Mouse (Mus musculus) lung, postnatal 10 days (tissue): ENCODE results near the gene Trmt61a.
A peak's percentile ranks its signal among the peaks of the same experiment; 100 is the strongest.
"Not testable (repeated sequence)": the region's sequence is repeated elsewhere in the genome, so short reads cannot be mapped to it uniquely, and the experiment has no call there.

ENCODE experiments used
- DNase-seq: peaks from one replicate; pipeline ENCODE4 v3.0.0; 2021

The Trmt61a gene

DNA sequence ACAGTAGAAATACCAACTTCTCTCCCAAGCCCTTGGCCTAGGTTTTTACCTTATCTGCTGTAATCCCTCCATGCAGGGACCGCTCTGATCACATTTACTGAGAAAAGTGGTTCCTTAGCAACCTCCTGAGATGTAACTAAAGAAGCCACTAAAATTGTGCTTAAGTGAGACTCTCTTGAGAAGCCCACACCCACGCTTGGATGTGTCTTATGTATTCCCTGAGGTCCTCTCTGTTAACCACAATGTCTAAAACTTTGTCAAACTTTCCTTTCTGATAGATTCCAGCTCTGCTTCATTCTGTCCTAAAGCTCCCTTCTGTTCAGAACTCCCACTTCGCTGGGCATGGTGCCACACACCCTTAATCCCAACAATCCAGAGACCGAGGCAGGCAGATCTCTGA is 21.6 kb downstream of the Trmt61a start:
- DNase-seq: no peak

DNA sequence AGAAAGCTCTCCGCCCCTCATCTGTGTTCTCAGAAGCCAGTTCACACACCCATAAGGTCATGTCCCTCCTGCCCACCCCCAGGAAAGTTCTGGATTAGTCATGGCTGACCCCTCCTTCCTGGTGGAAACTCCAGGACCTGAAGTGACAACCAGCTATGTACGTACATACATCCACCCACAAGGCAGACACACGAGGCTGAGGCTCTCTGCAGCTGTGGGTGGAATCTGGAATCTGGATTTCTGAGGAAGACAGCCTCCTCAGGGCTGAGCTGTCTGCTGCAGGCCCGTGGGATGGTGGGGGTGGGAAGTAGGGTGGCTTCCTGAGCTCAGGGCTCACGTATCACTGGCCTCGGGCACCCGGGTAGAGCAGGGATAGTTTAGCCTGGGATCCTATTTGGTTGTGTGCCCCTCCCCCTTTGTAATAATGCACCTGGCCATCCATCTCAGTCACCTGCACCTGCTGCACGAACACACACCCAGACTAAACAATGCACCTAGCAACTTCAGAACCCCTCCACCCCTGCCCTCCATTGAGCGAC is 23.1 kb downstream of the Trmt61a start:
- DNase-seq: no peak

DNA sequence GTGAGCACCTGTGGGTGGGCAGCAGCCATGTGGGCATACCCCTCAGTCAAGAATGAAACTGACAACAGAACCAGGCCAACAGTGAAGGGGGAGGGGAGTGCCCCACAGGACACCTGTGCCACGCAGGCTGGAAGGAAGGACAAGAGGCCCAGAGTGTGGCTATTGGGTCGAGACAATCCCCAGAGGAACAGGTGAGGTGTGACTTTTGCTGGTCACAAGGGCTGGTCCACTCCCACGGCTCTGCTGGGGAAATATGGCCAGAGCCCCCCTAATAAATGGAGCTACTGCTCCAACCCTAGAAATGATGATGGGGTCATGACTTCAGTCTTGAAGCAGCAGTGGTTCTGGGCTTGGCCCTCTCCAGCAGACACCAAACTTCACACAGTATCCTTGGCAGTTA is 25.4 kb downstream of the Trmt61a start:
- DNase-seq: no peak

DNA sequence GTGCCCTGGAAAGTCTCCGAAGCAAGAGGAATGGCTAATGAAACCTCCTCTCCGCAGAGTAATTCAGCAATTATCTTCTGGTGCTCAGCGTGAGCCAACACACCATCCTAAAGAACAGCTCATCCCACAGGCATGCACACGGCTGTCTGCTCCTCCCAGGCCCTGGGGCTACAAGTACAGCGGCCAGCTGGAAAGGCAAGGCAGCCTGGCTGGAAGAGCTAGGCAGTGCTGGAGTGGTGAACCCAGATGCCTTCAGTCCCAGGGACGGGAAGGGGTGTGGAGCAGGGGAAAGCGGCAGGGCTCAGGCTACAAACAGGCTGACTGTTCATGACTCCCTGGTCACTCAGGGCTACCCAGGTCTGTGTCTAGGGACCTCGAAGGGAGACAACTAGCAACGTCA is 26.7 kb downstream of the Trmt61a start:
- peak; percentile 86 for DNase-seq

DNA sequence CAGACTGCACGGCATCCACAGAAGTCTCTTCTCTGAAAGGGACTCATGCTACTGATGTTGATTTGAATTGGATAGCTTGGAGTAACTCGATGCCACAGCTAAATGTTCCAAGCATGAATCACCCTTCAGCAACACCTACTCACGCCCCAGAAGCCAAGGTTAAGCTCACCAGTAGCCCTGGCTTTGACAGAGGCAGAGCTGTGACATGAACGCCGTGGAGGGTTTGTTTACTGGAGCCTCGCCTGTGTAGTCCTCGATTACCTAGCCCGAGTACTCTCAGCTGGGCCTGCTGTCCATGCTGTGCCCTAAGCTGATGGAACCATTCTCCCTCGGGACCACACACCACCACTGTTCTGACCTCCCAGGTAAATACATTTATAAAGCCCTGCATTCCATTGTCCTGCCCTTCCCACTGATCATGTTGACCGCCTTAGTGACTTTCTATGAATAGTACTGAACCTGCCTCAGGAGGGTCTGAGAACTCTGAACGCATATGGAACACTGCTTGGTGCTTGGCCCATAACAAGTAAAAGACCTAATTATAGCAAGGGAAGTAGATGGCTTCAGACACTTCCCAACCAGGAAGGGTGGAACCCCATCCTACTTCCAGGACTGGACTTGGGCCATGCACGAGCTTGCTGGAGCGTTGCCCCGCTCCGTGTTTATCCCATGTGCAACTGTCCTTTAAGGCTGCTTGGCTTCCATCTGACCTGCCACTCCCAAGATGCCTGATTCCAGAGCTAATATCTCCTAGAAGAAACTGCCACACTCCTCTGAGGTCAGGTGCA is 27.5 kb downstream of the Trmt61a start:
- DNase-seq: peak; percentile 91

DNA sequence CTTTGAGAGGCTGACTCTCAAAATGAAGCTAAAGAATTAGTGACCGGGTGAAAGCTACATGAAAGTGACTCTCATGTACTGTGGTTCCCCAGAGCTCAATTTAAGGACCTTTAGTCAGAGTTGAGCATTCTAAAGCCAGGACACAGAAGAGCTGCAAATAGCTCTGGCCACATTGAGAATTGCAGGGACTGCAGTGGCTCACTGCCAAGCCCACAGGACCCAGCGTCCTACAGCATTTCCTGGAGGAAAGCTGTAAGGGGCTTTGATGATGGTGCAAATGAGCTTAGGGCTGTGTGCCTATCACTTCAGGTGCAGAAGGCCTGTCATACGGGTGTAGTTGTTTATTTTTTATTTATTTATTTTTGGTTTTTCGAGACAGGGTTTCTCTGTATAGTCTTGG is 30.3 kb downstream of the Trmt61a start:
- DNase-seq: no peak

DNA sequence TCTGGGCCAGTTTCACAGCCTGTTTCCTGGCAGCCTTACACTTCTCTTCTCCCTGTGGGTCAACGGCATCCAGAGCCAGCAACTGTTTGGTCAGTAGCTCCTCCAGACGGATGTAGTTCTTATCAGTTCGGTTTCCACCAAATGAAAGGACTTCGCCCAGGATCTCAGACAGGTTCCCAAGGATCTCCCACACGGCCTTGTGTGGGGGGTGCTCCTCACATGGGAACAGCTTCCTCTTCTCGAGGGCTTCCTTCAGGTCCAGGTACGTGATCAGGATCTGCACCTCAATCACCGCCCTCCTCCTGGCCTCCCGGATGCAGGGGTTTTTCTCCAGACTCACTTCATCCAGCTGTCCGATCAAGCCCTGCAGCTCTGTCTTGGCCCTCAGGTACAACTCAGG is 32.2 kb downstream of the Trmt61a start:
- no peak for DNase-seq

DNA sequence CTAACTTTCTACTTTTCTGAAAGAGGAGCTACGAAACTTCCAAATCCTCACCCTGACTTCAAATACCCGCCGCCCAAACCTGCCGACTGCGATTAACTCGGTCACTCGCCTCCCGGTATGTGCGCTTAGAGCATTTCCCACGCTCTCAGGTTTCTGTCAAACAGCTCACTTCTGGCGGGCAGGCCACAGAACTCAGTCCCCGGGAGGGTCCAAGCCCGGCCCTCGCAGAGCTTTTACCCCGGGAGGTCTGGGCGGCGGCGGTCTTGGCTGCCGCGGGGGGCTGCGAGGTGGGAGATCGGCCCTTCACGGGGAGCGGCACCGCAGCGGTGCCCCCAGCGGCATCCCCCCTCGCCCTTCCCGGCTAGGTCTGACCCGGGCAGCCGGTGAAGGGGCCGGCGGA is 34.6 kb downstream of the Trmt61a start:
- peak; percentile 34 for DNase-seq

DNA sequence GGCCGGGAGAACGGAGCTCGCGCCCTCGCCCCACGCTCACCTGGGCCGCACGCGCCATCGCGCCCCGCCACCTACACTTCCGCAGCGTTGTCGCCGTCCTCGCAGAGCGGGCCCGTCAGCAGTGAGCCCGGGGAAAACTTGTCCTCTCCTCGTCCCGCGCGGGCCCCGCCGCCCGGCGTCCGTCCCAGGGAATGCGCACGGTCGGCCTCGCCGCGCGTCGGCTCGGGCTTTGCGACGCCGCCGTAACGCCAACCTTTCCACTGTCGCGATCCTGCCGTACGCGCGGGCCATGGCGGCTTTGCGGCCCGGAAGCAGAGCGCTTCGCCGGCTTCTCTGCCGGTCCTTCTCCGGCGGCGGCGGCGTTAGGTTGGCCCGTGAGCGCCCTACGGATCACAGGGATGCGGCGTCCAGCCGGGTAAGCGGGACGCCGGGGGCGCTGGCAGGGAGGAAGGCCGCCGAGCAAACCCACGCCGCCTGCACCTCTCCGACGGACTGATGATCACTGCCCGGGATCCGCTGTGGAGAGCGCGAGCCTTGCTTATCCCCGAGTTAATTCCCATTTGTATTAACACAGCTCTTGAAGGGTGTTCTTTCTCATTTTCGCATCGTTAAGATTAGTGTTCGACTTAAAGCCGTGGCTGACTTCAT is 35.2 kb downstream of the Trmt61a start, which contains the start of the genes Bag5 and Apopt1:
Gene Bag5 (minus strand): TSS at position 254 of the 648 bp plus-strand sequence.
Gene Apopt1 (plus strand): TSS at position 258 of the 648 bp plus-strand sequence.
- peak; percentile 94 for DNase-seq

DNA sequence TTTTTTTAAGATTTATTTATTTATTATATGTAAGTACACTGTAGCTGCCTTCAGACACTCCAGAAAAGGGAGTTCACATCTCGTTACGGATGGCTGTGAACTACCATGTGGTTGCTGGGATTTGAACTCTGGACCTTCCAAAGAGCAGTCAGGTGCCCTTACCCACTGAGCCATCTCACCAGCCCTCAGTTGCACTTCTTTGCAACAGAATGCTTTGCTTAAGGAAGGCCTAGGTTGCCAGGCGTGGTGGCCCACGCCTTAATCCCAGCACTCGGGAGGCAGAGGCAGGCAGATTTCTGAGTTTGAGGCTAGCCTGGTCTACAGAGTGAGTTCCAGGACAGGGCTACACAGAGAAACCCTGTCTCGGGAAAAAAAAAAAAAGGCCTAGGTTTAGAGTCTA is 36.0 kb downstream of the Trmt61a start:
- not testable (repeated sequence) for DNase-seq

DNA sequence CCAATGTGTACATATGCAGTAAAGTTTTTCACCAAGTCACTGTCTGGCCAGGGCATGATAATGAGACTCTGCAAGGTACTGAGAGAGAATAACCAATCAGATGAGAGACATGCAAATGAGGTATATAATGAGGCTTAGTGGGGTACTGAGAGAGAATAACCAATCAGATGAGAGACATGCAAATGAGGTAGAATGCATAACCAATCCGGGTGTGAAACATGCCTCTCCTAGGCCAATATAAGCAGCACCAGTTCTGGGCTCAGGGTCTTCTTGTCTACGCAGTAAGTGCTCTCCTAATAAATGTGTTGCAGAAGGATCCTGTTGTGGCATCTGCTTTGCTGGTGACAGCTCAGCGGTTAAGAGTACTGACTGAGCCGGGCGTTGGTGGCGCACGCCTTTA is 38.6 kb downstream of the Trmt61a start:
- DNase-seq: no peak

DNA sequence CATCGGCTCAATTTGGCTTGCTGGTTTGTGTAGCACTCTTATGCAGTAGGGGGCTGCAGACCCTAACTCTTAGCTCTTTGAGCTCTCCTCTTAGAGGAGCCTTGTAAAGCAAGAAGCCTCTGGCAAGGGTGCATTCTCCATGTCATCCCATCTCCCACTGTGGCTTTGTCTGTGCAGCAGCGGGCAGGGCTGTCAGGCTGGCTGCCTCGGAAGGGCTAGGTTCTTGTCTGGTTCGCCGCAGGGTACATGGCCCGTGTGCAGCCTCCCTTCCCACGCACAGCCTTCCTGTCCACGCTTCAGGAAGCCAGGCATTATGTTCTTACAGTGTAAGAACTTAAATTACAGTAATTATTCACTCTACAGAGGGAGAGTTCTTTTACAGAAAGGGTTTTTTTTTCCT is 40.8 kb downstream of the Trmt61a start:
- no peak for DNase-seq

DNA sequence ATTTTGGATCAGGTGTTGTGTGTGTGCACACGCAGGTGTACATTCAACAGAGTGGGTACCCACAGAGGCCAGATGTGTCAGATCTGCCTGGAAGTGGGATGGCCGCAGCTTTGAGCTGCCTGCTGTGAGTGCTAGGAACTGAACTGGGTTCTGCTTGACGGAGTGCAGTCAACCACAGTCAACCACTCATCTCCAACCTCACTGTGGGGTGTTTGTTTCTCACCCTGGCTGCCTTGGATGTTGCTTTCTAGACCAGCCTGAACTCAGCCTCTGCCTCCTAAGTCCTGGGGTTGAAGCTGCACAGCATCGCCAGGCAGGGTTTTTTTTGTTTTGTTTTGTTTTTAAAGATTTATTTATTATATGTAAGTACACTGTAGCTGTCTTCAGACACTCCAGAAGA is 42.3 kb downstream of the Trmt61a start:
- DNase-seq: no peak

DNA sequence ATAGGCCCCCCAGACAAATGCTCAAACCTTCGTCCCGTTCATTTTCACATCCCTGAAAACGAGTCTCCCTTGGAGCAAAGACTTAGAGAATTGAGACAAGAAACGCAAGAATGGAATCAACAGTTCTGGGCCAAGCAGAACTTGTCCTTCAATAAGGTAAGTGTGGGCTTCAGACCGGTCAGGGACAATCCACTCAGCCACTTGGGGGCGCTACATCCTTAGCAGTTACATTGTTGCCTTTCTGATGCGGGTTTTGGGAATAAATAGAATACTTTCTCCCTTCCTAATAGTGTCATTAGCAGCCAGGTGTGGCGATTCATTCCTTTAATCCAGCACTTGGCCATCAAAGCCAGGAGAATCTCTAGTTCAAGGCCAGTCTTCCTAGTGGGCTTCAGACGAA is 44.7 kb downstream of the Trmt61a start:
- DNase-seq: peak; percentile 60

DNA sequence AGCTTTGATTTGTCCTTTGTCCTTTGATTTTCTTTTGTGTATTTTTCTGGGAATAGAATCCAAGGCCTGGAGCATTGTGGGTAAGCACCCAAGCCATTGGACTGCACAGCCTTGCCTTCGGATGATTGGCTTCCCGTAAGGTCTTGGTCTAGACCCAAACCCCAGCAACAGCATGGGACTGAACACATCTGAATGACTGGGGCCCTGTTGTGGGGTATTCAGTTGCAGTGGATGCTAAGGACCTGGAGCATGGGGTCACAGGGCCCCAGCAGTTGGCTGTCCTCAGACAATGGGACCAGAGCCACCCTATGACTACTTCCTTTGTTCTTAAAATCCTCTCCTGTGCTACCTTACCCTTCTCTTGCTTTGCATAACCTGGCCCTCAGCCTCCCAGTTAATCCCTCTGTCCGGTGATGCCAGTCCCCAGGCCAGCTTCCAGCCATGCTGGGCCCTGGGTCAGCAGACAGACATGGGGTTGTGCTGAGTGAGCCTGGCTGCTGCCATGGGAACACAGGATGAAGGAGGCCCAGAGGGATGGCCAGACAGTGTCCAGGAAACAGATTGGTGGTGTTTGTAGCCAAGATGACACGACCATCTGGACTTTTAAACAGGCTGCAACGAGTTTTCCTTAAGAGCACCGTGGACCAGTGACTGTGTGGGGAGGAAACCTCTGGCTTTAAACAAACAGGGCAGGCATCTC is 46.9 kb downstream of the Trmt61a start:
- DNase-seq: no peak

DNA sequence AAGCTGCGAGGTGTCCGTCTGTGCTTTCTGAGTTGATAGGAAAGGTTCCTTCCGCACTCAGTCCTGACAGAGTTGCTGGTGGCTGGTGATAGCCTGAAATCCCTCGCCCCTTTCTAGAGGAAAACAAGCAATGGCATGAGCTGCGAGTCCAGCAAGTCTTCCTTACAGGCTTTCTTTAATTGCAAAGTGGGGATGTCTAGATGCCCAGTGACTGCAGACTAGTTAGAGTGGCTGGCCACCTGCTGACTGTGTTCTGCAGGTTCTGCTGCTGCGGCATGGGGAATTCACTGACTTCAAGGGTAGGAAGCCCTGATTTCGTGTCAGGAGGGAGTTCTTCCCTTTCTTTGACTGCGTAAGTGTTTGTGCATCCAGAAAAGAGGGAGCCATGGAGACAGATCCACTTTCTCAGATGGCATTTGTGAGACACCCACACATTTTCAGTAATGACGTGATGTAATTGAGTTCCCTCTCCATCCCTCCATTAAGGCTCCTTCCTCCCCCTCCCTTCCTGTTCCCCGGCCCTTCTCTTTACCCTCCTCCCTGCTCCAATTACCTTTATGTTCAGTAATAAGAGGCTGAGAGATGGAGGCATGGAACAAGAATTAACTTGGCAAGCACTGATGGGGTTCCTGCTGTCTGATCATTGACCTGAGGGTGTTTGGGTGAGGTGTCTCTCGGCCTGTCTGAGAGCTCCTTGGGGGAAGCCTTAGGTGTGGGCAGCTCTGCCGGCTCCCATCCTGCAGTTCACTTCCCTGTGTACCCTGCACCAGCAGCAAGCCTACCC is 47.6 kb downstream of the Trmt61a start:
- DNase-seq: no peak

DNA sequence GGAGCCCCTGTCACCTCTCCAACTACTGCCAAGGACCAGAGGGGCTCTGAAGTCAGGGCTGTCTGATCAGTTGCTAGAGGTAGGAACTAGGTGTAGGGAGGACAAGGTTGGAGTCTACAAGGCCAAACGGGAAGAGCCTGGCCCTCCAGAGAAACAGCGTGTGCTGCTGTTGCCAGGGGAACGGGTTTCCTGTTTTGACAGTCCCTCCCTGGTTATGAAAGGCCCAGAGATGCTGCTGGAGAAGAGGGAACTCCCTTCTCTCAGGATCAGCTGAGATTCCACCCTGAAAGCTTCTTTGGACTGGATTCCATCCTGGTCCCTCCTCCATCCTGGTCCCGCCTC is 48.2 kb downstream of the Trmt61a start:
- peak; percentile 68 for DNase-seq

DNA sequence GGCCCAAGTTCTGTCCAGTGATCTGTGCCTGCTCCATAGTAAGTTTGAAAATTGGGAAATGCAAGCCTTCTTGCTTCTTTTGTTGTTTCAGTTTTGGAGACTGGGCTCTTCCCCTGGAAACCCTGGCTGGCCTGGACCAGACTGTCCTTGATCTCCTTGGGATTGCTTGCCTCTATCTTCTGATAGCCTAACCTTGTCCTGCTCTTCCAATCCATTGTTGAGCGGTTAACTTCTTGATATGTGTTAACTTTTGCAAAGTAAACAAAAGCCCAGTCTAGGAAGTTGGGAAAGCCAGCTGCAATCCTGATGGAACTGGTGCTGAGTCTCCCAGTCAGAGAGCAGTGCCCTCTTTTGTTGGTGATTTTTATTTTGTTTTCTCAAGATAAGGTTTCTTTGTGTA is 50.1 kb downstream of the Trmt61a start:
- DNase-seq: no peak

DNA sequence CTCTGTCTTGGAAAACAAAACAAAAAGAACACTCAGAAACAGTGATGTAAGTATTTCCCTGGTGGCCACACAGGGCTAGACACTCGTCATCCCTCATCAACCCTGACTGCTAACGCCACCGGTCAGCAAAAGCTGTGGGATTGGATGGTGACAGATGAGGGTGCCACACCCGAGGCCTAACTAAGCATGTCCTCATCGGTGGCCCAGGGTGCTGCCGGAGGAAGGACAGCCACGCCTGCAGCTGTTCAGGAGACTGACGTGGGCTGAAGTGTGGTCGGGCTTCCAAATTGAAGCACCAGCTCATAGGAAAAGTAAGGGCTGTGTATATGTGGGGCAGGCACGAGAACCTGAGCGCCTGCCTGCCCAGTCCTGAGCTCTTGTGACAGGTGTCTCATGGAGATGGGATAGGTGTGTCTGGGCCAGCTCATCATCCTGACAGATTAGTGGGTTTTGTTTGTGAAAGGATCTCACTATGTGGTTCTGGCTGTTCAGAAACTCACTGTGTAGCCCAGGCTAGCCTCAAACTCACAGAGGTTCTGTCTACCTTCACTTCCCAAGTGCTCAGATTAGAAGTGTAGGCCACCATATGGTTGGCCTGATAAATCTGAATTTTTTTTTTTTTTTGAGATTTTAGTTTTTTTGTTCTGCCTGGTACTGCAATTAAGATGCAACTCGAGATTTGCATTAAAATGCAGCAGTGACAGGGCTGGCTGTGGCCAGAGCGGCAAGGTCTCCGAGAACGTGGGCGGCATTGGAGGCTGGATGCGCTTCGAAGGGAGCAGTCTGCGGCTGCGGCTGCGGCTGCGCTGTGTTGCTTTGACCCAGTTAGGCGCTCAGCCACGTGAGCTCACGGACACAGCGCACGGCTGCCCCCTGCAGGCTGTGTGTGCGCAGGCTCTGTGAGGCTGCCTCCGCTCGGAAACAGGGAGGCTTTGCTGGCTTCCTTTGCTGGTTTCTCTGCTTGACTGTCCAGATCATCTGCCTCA is 54.2 kb downstream of the Trmt61a start:
- peak; percentile 91 for DNase-seq

DNA sequence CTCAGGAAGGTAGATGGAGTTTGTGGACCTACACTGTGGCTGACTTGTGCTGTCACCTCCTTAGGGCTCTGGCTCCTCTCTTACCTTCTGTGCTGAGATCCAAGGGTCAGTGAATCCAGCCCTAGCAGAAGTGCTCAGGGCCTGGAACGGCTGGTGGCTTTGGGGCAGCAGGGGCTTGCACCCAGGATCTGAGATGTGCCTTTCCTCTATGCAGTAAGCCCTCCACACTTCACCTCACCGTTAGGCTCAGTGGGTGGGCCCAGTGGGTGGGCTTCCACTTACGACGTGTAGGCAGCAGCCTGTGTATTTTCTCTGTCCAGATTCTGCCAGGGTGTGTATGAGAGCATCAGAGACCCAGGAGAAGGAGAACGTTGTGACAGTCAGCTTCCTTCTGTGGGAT is 55.0 kb downstream of the Trmt61a start:
- no peak for DNase-seq
